Mouse (Mus musculus) liver, adult 2 months (tissue): ENCODE measurements at regions not wholly inside any gene's neighbourhood (a gene's known extent, or its start where the extent isn't known, plus 50 kb on each side); places are given as distances from the start of the nearest gene placed in this dataset.

ENCODE experiments used
- CTCF ChIP-seq: fragments of 200-500 bp; IDR thresholded peaks from 2 replicates; pipeline ENCODE4 v1.5.1; 2011; ENCODE audit warnings: low read depth, low read length, control low read depth
- POLR2A ChIP-seq: fragments of 200-500 bp; IDR thresholded peaks from 2 replicates; pipeline ENCODE4 v1.6.1; 2011; ENCODE audit warnings: low read length, control low read depth; ENCODE audit not compliant: insufficient read depth; ENCODE audit errors: extremely low read depth

DNA sequence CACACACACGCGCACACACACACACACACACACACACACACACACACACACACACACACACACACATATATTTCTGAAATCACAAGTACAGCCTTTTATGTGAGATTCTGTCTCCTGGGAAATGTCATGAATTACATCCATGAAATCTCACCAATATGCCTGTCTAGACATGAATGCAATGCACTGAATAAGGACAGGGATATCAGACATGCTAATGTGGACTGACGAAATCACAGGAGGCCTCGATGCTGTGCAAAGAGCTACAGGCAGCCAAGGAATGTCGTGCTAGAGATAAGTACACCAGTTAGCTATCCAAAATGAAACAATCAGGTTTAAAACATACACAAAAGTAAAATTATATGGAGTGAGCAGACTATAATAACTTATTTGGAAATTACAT is 1351.0 kb upstream of the Pcdh20 start:
- TF ChIP-seq POLR2A: no peak
- no peak for TF ChIP-seq CTCF
